Mouse (Mus musculus): ENCODE data around the gene Armc8.

Gene Armc8

GRCm38 (mm10) chr9:99447323-99447722 lies 121.4 kb downstream of the Armc8 start:
- ATAC-seq (ENCODE audit: low TSS enrichment), result no peak

DNA sequence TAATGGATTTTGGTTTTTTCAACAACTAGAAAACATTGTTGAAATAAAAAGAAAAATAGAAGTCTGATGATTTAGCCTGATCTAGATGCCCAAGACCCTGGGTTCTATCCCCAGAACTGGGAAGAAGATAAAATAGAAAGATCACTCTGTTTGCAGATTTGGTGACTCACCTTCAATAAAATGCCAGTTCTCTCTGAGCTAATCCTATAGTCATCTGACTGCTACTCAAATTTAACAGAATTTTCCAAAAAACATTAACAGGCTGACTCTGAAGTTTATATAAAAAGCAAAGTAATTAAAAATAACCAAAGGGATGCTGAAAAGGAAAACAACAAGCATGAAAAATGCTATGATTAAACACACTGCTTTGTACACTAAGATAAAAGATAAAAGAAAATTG lies 122.4 kb downstream of the Armc8 start:
- ATAC-seq (ENCODE audit: low TSS enrichment), result no peak

DNA sequence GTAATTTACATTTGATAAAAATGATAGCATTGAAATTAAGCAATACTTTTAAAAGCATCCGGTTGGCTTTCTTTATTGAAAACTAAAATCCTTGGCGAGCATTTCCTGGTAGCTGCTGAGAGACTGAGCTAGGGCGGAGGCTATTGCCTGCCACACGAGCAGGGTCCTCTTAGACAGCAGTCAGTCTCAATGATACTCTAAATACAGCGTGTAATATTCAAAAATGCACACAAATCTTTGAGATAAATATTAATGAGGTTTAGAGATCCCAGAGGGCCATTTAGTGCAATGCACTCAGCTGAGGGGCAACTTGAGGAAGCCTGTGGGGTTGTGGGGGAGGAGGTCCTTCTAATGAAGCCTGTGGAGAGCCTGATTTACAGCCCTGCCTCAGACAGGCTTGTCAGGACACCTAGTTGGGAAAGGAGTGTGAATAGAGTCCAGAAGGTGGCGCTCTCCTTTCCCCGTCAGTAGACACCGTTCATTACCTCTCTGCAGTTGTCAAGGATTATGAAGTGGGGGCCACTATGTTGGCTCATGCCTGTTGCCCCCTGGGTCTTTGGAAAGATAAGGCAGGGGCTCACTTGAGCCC lies 124.0 kb downstream of the Armc8 start:
- no peak for ATAC-seq (ENCODE audit: low TSS enrichment)

DNA sequence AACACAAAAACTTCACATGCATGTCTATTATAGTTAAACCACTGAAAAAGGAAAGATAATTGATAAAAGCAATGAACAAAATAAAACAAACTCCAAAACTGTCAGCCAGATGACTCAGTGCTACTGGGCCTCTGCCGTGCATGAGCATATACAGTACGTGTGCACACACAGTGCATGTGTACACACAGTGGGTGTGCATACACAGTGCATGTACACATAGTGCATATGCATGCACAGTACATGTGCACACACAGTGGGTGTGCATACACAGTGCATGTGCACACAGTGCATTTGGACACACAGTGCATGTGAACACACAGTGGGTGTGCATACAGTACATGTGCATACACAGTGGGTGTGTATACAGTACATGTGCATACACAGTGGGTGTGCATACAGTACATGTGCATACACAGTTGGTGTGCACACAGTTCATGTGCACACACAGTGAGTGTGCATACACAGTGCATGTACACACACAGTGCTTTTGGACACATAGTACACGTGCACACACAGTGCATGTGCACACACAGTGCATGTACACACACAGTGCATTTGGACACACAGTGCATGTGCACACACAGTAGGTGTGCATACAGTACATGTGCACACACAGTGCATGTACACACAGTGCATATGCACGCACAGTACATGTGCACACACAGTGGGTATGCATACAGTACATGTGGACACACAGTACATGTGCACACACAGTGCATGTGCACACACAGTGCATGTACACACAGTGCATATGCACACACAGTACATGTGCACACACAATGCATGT lies 126.9 kb downstream of the Armc8 start:
- ATAC-seq (ENCODE audit: low TSS enrichment), result no peak

DNA sequence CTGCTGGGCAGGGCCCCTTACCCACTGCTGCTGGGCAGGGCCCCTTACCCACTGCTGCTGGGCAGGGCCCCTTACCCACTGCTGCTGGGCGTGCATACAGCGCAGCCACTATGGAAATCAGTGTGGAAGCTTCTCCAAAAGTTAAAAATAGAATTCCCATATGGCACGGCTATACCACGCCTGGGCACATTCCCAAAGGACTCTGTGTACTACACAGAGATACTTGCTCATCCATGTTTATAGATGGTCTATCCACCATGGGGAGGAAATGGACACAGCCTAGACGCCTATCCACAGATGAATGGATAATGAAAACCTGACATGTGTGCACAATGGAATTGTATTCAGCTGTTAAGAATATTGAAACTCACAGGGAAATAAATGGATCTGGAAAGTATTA lies 127.8 kb downstream of the Armc8 start:
- peak; percentile 32 for ATAC-seq (ENCODE audit: low TSS enrichment)

DNA sequence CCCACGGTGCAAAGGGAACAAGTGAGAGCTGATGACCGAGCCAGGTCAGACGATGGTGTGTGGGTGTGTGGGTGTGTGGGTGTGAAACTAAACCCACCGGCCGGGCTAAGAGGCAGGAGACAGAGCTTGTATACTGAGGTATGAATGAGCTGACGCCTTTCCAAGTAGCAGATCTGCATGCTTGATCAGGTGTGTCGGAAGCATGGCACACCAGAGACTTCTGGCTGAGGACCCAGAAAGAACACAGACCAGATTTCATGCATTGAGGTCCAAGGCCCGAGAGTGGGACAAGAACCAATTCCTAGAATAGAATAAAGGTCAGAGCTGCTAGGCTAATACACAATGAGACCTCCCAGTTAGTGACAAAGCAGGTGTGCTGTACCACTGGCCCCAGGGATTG lies 129.6 kb downstream of the Armc8 start:
- no peak for ATAC-seq (ENCODE audit: low TSS enrichment)

DNA sequence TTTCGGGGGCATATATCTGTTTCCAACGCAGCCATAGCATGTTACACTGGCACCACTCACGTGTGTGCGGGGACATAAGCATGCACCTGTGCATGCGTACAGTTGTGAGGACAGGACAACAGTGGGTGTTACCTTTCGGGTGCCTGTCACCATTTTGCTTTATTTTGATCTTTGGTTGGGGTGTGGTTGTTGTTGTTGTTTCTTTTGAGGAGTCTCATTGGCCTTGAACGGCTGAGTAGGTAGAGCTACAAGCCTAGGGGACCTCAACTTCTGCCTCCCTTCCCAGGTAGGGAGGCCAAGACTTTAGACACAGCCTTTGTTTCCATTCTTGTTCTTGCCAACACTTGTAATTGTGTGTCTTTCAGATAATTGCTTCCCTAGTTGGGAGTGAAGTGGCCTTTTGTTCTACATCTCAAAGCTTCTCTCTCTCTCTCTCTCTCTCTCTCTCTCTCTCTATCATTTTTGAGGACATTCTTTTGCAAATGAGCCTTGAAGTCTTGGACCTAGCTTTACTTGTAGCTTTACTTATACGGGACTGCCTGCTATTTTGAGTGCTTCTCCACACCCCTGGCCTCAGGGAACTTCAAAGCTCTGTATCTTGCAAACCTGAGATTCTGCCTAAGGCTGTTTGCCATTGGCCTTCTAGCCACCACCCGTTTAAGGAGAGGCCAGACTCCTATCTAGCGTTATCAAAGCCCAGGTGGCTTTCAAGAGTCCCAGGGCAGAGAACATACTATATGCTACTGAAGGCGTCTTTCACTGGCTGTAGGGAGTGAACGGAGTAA lies 130.7 kb downstream of the Armc8 start:
- ATAC-seq (ENCODE audit: low TSS enrichment), result no peak

DNA sequence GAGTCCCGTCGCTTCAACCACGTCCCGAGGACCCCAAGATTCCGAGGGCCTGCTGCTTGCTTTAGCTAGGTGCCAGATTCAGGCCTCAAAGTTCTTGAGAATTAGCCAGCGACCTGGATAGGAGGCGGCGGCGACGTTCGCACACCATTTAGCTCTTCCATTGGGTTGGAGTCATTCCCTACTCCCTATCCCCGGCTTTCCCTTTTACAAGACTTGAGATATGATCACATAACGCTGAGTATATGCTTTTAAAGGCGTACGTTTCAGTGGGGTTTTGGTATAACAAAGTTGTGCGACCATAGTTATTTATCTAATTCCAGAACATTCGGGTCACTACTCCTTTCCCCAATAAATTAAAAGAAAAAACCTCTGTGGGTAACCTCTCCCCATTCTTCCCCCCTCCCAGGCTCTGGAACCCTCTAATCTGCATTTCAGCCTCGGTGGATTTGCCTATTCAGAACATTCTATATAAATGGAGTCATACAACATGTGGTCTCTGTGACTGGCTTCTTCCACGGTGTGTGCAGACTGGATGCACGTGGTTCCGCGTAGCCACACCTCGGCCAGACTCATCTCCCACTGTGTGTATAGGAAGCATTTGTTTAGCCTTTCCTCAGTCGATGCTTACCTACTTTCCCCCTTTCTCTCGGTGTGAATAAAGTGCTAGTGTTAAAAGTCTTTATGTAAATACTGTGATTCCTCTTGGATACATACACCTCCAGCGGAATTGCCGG lies 131.5 kb downstream of the Armc8 start, which contains the start of gene Mras:
Gene Mras (minus strand): TSS at position 351 of the 734 bp plus-strand sequence.
- peak; percentile 2; the same call in 1 of the 2 replicates for ATAC-seq (ENCODE audit: low TSS enrichment)

DNA sequence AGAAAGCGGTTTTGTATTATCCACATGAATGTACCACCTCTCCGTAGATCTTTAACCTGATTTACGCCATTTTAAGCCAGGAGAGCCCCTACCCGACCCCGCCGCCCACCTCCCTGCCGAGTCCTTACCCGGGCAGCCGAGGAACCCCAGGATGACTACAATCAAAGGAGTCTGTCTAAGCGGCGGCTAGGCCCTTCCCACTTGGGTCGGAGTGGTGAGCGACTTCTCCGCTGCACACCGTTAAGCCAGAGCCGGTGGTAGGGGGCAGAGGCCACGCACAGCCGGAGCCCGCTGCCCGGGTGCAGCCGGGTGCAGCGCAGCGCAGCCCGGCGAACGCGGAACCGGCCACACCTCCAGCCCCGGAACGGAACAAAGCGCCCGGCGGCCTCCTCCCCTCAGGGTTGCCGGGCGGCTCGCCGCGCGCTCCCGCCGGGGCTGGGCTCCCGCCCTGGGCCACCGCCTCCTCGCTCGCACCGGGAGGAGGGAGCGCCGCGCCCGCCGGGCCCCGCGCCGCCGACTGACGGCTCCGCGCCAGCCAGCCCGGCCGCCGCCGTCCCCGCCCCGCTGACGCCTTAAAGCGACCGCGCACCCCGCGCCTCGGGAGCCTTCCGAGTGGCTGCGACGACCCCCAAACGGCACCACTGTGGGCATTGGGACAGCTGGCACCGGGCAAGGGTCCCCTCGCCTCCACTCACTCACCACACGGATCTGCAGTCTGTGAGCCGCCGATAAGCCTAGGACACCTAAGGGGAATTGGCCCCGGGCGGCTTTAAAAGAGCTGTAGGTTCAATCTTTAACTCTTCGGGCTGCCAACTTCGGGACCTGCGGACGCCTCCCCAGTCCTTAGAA lies 132.3 kb downstream of the Armc8 start:
- peak; percentile 46 for ATAC-seq (ENCODE audit: low TSS enrichment)

DNA sequence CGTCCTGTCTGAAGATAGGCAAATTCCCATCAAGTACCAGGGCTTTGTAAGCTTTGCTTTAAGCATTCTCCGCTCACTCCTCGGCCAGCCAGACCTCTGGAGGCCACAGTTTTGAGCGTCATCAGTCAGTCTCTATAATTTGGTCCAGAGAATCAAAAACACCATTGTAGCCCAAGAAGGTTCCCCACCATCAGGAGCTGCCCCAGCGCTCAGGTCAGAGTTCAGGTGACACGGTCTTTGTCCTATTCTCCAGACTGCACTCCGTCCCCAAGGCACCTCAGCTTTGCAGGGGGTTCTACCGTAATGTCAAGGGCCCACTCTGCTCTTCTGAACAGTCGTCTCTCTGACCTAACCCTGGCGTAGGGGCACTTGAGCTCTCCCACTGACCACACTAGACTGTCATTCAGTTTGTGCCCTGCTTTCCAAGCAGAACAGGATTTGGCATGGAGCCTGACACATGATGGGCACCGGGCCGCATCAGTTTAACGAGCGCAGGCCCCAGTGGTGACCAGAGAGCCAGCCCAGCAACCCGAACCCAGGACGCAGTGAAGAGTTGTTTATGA lies 133.0 kb downstream of the Armc8 start:
- ATAC-seq (ENCODE audit: low TSS enrichment), result no peak

DNA sequence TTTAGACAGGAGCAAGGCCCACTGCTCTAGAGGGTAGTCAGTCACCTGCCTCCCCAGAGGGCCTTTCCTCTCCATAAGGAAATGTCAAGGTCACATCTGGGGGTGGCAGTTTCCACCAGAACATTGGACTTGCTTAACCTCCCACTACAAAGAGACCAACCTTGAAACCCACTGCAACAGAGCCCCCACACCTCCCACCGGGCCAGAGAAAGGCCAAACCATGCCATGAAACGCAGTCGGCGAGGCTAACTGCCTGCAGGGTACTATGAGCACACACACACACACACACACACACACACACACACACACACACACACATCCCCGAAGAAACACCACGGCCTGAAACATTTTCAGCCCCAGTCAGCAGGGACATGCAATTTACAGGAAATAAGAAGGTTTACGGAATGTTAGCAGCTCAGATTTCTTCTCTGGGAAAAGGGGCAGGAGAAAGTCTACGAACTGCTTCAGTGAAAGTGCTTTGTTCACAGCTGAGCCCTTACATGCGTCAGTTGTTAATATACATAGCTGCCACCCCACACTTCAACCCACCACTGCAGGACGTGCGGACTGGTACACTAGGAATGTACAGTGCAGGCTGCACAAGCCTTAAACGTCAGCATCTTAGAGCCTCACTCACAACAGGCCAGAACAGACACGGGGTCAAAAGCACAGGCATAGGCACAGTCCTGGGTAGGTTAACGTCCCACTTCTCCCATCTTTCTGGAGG lies 133.6 kb downstream of the Armc8 start:
- peak; percentile 42 for ATAC-seq (ENCODE audit: low TSS enrichment)

- no peak for ATAC-seq (ENCODE audit: low TSS enrichment)
These were observed 136.2 kb downstream of the Armc8 start for GRCm38 (mm10) chr9:99432478-99432877.

DNA sequence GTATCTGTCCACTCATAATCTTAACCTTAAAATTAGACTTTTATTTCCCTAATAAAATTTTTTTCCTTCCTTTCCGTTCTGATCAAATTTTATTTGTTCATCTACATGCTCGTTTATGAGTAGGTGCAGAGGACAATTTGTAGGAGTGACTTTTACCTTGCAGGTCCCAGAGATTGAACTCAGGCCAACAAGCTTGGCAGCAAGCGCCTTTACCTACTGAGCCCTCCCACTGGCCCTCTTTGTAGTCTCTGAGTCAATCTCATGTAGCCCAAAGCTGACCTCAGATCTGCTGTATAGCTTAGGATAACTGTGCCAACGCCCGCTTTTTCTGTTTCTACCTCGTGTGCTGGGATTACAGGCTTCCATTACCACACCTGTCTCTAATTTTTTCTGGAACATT lies 136.7 kb downstream of the Armc8 start:
- ATAC-seq (ENCODE audit: low TSS enrichment), result no peak

- peak; percentile 21 for ATAC-seq (ENCODE audit: low TSS enrichment)
These were observed 137.4 kb downstream of the Armc8 start for GRCm38 (mm10) chr9:99431346-99431745.

DNA sequence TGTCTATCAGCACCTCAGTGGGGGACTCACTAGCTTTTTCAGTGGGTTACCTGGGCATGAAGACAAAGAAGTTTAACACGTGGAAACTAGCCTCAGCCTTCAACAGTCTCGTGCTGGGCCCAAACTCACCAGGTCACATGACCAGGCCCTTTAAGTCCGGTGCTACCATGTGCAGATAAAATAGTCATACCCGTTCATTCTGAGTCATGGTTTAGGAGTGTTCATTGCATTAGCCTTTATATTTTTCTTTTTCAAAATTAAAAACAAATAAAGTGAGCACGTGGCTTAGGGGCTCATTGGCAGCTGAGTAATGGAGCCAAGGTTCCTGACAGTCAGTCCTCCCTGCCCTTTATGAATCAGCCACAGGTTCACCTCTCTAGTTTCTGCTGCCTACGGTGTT lies 137.9 kb downstream of the Armc8 start:
- ATAC-seq (ENCODE audit: low TSS enrichment), result no peak

GRCm38 (mm10) chr9:99429845-99430244 lies 138.9 kb downstream of the Armc8 start:
- peak; percentile 39 for ATAC-seq (ENCODE audit: low TSS enrichment)

DNA sequence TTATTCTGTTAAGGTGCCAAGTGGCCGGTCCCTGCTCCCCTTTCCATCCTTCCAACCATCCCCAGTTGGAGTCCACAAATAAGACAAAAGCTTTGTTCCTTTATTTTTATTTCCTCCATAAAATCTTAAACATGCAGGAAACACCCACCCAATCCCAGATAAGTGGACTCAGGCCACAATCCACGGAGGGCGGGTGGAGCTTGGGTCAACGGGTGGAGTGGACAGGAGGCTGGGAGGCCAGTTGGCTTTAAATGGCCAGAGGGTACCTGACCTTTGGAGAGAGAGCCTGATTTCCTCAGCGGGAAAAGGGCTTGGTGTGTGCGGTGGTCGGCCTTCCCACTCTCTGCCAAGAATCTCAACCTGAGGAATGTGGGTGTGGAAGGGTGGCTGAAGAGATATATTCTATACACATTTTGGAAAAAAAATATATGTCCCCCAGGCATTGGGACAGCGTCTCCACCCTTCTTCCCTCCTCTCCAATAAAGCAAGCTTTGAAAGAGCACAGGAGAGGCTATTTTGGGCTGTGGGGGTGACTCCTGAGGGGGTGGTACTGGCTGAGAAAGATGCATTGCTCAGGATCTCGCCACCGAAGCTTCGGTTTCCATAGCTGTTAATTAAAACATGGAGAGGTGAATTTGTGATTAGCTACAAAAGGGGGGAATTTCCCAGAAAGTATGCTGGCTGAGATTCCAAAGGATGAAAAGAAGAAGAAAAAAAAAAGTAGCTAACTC lies 139.9 kb downstream of the Armc8 start:
- peak; percentile 41 for ATAC-seq (ENCODE audit: low TSS enrichment)

All from frontal cortex, adult (tissue).